Mouse (Mus musculus): ENCODE measurements around the gene Ankrd13d. TPM values are rescaled to one million over a fixed set of nuclear protein-coding genes. Genes with fewer than 3 reads are reported as not detected.

The Ankrd13d gene
- polyA plus RNA-seq, 1 experiment from 2014 or later: 2.0 TPM

GRCm38 (mm10) chr19:4227446-4227845, 55.5 kb downstream of the Ankrd13d start:
- Histone ChIP-seq H3K9me3 (ENCODE audit: low read length) (no peaks in the 10 kb centered on the region), H3K4me3 (ENCODE audit: low read depth, low read length) (no peak overlapping the region), H3K36me3 (ENCODE audit: insufficient read depth, low read length) (no peaks in the 10 kb centered on the region), H3K27ac (ENCODE audit: low read length) (no peak overlapping the region), H3K4me1 (ENCODE audit: insufficient read depth, low read depth, low read length) (peaks cover 7% of the 10 kb centered on the region; the same call in 1 of the 2 replicates), H3K4me2 (replicated peaks; ENCODE audit: low read depth, low read length) (no peak overlapping the region), H3K9ac (replicated peaks; ENCODE audit: low read depth) (no peak overlapping the region), H3K27me3 (replicated peaks; ENCODE audit: insufficient read depth, low read length) (no peaks in the 10 kb centered on the region)
- 29% methylated on average over 5 of the region's 5 CpGs for WGBS
- ATAC-seq (no peak), DNase-seq (ENCODE audit: low spot score) (peak; percentile 28)
- TF ChIP-seq CTCF (IDR thresholded peaks at IDR 0.05) (no peak), EP300 (IDR thresholded peaks at IDR 0.05) (no peak)

DNA sequence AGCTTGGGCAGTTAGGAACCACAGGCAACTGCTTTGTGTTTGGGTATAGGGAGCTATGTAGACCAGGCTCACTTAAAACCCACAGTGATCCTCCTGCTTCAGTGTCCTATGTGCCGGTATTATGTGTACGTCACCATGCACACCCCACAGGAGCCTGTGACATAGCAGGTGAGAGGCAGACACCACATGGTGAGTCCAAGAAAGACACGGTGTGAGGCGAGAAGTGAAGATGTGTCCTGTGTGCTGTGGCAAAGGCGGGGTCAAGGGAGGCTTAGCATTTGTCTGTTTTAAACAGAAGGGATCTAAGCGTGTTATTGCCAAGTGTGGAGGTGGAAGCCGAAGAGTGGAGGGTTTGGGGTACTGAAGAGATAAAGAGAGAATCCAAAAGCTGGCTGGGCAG, 56.2 kb downstream of the Ankrd13d start:
- TF ChIP-seq CTCF (IDR thresholded peaks at IDR 0.05): no peak
- TF ChIP-seq EP300 (IDR thresholded peaks at IDR 0.05): no peak
- no peak for ATAC-seq
- no peaks in the 10 kb centered on the region for H3K36me3 ChIP-seq (ENCODE audit: insufficient read depth, low read length)
- no peak overlapping the region for H3K4me3 ChIP-seq (ENCODE audit: low read depth, low read length)
- H3K4me2 ChIP-seq (replicated peaks; ENCODE audit: low read depth, low read length): no peak overlapping the region
- H3K27ac ChIP-seq (ENCODE audit: low read length): no peak overlapping the region
- no peaks in the 10 kb centered on the region for H3K9me3 ChIP-seq (ENCODE audit: low read length)
- WGBS: 81% methylated on average over 7 of the region's 7 CpGs
- no peak overlapping the region for H3K9ac ChIP-seq (replicated peaks; ENCODE audit: low read depth)
- peaks cover 5% of the 10 kb centered on the region; the same call in 1 of the 2 replicates for H3K4me1 ChIP-seq (ENCODE audit: insufficient read depth, low read depth, low read length)
- H3K27me3 ChIP-seq (replicated peaks; ENCODE audit: insufficient read depth, low read length): no peaks in the 10 kb centered on the region
- DNase-seq (ENCODE audit: low spot score): no peak

- Histone ChIP-seq H3K27me3 (replicated peaks; ENCODE audit: insufficient read depth, low read length) (no peaks in the 10 kb centered on the region), H3K4me1 (ENCODE audit: insufficient read depth, low read depth, low read length) (peaks cover 22% of the 10 kb centered on the region; the same call in 1 of the 2 replicates), H3K9me3 (ENCODE audit: low read length) (no peaks in the 10 kb centered on the region), H3K4me2 (replicated peaks; ENCODE audit: low read depth, low read length) (no peak overlapping the region), H3K4me3 (ENCODE audit: low read depth, low read length) (no peak overlapping the region), H3K9ac (replicated peaks; ENCODE audit: low read depth) (no peak overlapping the region), H3K27ac (ENCODE audit: low read length) (no peak overlapping the region), H3K36me3 (ENCODE audit: insufficient read depth, low read length) (no peaks in the 10 kb centered on the region)
- DNase-seq (ENCODE audit: low spot score) (no peak), ATAC-seq (peak; percentile 42)
- WGBS: 60% methylated on average over 11 of the region's 11 CpGs
- TF ChIP-seq EP300 (IDR thresholded peaks at IDR 0.05): no peak
- no peak for TF ChIP-seq CTCF (IDR thresholded peaks at IDR 0.05)
Measured at GRCm38 (mm10) chr19:4222165-4222564, 60.8 kb downstream of the Ankrd13d start.

- H3K27me3 ChIP-seq (replicated peaks; ENCODE audit: insufficient read depth, low read length): no peaks in the 10 kb centered on the region
- 0 out of 2 replicates have a peak overlapping the region, but pooled peaks have one; percentile 25 for H3K4me2 ChIP-seq (replicated peaks; ENCODE audit: low read depth, low read length)
- no peak overlapping the region for H3K9ac ChIP-seq (replicated peaks; ENCODE audit: low read depth)
- peaks cover 30% of the 10 kb centered on the region; the same call in 1 of the 2 replicates for H3K4me1 ChIP-seq (ENCODE audit: insufficient read depth, low read depth, low read length)
- WGBS: 30% methylated on average over 14 of the region's 14 CpGs
- no peaks in the 10 kb centered on the region for H3K9me3 ChIP-seq (ENCODE audit: low read length)
- DNase-seq (ENCODE audit: low spot score): peak; percentile 69
- ATAC-seq: peak; percentile 64
- 0 out of 2 replicates have a peak overlapping the region, but pooled peaks have one; percentile 7 for H3K27ac ChIP-seq (ENCODE audit: low read length)
- H3K36me3 ChIP-seq (ENCODE audit: insufficient read depth, low read length): no peaks in the 10 kb centered on the region
- TF ChIP-seq CTCF (IDR thresholded peaks at IDR 0.05) (no peak), EP300 (IDR thresholded peaks at IDR 0.05) (no peak)
- H3K4me3 ChIP-seq (ENCODE audit: low read depth, low read length): no peak overlapping the region
Measured at GRCm38 (mm10) chr19:4220957-4221743, 61.8 kb downstream of the Ankrd13d start.

DNA sequence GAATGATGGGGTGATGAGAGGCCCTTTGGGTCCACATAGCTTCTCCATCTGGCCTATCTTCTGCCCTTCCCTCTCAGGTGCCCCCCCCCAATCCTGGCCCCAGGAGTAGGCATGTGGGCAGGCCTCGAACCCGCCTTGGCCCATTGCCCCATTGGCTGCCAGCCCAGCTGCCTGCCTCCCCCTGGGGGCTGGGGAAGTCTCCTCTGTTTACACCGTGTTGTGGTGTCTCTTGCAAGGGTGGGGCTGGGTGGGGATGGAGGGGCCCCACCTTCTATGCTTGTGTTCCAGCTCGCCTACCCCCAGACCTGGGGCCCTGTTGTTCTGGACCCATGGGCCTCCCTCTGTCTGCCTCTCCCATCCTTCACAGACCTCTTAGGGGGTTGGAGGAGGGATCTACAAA, 62.5 kb downstream of the Ankrd13d start:
- ATAC-seq (peak; percentile 7; the same call in 1 of the 2 replicates), DNase-seq (ENCODE audit: low spot score) (no peak)
- H3K4me3 ChIP-seq (ENCODE audit: low read depth, low read length): no peak overlapping the region
- peak overlapping the region; percentile 7; the same call in 1 of the 2 replicates for H3K27ac ChIP-seq (ENCODE audit: low read length)
- WGBS: 22% methylated on average over 4 of the region's 4 CpGs
- H3K36me3 ChIP-seq (ENCODE audit: insufficient read depth, low read length): no peaks in the 10 kb centered on the region
- H3K4me2 ChIP-seq (replicated peaks; ENCODE audit: low read depth, low read length): 0 out of 2 replicates have a peak overlapping the region, but pooled peaks have one; percentile 12
- TF ChIP-seq CTCF (IDR thresholded peaks at IDR 0.05) (no peak), EP300 (IDR thresholded peaks at IDR 0.05) (no peak)
- H3K9me3 ChIP-seq (ENCODE audit: low read length): no peaks in the 10 kb centered on the region
- H3K4me1 ChIP-seq (ENCODE audit: insufficient read depth, low read depth, low read length): peaks cover 30% of the 10 kb centered on the region; the same call in 1 of the 2 replicates
- no peaks in the 10 kb centered on the region for H3K27me3 ChIP-seq (replicated peaks; ENCODE audit: insufficient read depth, low read length)
- H3K9ac ChIP-seq (replicated peaks; ENCODE audit: low read depth): no peak overlapping the region

Small RNA genes lying within 50 kb of the gene (microRNA-seq; reads per million reads assigned to microRNA genes)
- gene Mir6985: 0.73 reads per million

Other genes starting within 250 kb of the Ankrd13d start
- gene Gstp1, start 245.2 kb downstream of the Ankrd13d start, polyA plus RNA-seq (2015; fragmentation: Nextera tagmentation; extraction: Ambion mirVana): 273 and 288 TPM in 2 replicates
- gene Gstp2, start 237.1 kb downstream of the Ankrd13d start, polyA plus RNA-seq (2015; fragmentation: Nextera tagmentation; extraction: Ambion mirVana): 6.3 and 7.3 TPM in 2 replicates
- gene Gstp3, start 223.6 kb downstream of the Ankrd13d start, polyA plus RNA-seq (2015; fragmentation: Nextera tagmentation; extraction: Ambion mirVana): 6.5 and 6.9 TPM in 2 replicates
- gene Cabp2, start 201.6 kb downstream of the Ankrd13d start, polyA plus RNA-seq (2015; fragmentation: Nextera tagmentation; extraction: Ambion mirVana): not detected in 2 replicates
- 154 and 164 TPM in 2 replicates for gene Cdk2ap2, start 186.0 kb downstream of the Ankrd13d start, polyA plus RNA-seq (2015; fragmentation: Nextera tagmentation; extraction: Ambion mirVana)
- 17.0 and 18.9 TPM in 2 replicates for gene Pitpnm1, start 183.1 kb downstream of the Ankrd13d start, polyA plus RNA-seq (2015; fragmentation: Nextera tagmentation; extraction: Ambion mirVana)
- gene Aip, start 157.3 kb downstream of the Ankrd13d start, polyA plus RNA-seq (2015; fragmentation: Nextera tagmentation; extraction: Ambion mirVana): 78.5 and 82.1 TPM in 2 replicates
- gene Gpr152, start 143.3 kb downstream of the Ankrd13d start, polyA plus RNA-seq (2015; fragmentation: Nextera tagmentation; extraction: Ambion mirVana): not detected in 2 replicates
- 0.08 and 0.10 TPM in 2 replicates for gene Cabp4, start 139.1 kb downstream of the Ankrd13d start, polyA plus RNA-seq (2015; fragmentation: Nextera tagmentation; extraction: Ambion mirVana)
- gene Coro1b, start 134.5 kb downstream of the Ankrd13d start, polyA plus RNA-seq (2015; fragmentation: Nextera tagmentation; extraction: Ambion mirVana): 183 and 192 TPM in 2 replicates
- 3.4 and 3.7 TPM in 2 replicates for gene Ptprcap, start 129.5 kb downstream of the Ankrd13d start, polyA plus RNA-seq (2015; fragmentation: Nextera tagmentation; extraction: Ambion mirVana)
- gene Rps6kb2, start 119.8 kb downstream of the Ankrd13d start, polyA plus RNA-seq (2015; fragmentation: Nextera tagmentation; extraction: Ambion mirVana): 28.4 and 35.1 TPM in 2 replicates
- gene Carns1, start 107.7 kb downstream of the Ankrd13d start, polyA plus RNA-seq (2015; fragmentation: Nextera tagmentation; extraction: Ambion mirVana): 1.8 and 2.6 TPM in 2 replicates
- 3.9 and 4.5 TPM in 2 replicates for gene Tbc1d10c, start 91.9 kb downstream of the Ankrd13d start, polyA plus RNA-seq (2015; fragmentation: Nextera tagmentation; extraction: Ambion mirVana)
- gene Ppp1ca, start 91.1 kb downstream of the Ankrd13d start, polyA plus RNA-seq (2015; fragmentation: Nextera tagmentation; extraction: Ambion mirVana): 619 and 631 TPM in 2 replicates
- 14.1 and 14.3 TPM in 2 replicates for gene Rad9a, start 81.5 kb downstream of the Ankrd13d start, polyA plus RNA-seq (2015; fragmentation: Nextera tagmentation; extraction: Ambion mirVana)
- gene Clcf1, start 68.9 kb downstream of the Ankrd13d start, polyA plus RNA-seq (2015; fragmentation: Nextera tagmentation; extraction: Ambion mirVana): 7.6 and 8.0 TPM in 2 replicates
- gene AC109138.7, start 68.8 kb downstream of the Ankrd13d start, polyA plus RNA-seq (2015; fragmentation: Nextera tagmentation; extraction: Ambion mirVana): not detected in 2 replicates
- gene Pold4, start 51.2 kb downstream of the Ankrd13d start, polyA plus RNA-seq (2015; fragmentation: Nextera tagmentation; extraction: Ambion mirVana): 58.6 and 63.6 TPM in 2 replicates
- 22.7 and 24.4 TPM in 2 replicates for gene Ssh3, start 14.0 kb downstream of the Ankrd13d start, polyA plus RNA-seq (2015; fragmentation: Nextera tagmentation; extraction: Ambion mirVana)
- 13.9 and 14.0 TPM in 2 replicates for gene Grk2, start 23.1 kb upstream of the Ankrd13d start, polyA plus RNA-seq (2015; fragmentation: Nextera tagmentation; extraction: Ambion mirVana)
- gene Kdm2a, start 115.1 kb upstream of the Ankrd13d start, polyA plus RNA-seq (2015; fragmentation: Nextera tagmentation; extraction: Ambion mirVana): 16.5 and 18.5 TPM in 2 replicates
- 25.0 and 25.1 TPM in 2 replicates for gene Rhod, start 156.3 kb upstream of the Ankrd13d start, polyA plus RNA-seq (2015; fragmentation: Nextera tagmentation; extraction: Ambion mirVana)
- gene Syt12, start 194.3 kb upstream of the Ankrd13d start, polyA plus RNA-seq (2015; fragmentation: Nextera tagmentation; extraction: Ambion mirVana): 1.0 and 1.3 TPM in 2 replicates
- 0.12 and 0.20 TPM in 2 replicates for gene 2010003K11Rik, start 215.4 kb upstream of the Ankrd13d start, polyA plus RNA-seq (2015; fragmentation: Nextera tagmentation; extraction: Ambion mirVana)
- 38.6 and 40.9 TPM in 2 replicates for gene Pcx, start 227.3 kb upstream of the Ankrd13d start, polyA plus RNA-seq (2015; fragmentation: Nextera tagmentation; extraction: Ambion mirVana)